Mouse (Mus musculus) CH12.LX (cell line): ENCODE results near the gene Zdhhc11. TPM values are rescaled to one million over a fixed set of nuclear protein-coding genes. Genes with fewer than 3 reads are reported as not detected.
"Not testable (repeated sequence)": the region's sequence is repeated elsewhere in the genome, so short reads cannot be mapped to it uniquely, and the experiment has no call there.

Source experiments
- DNase-seq: peaks from one replicate; pipeline ENCODE4 v3.0.0-alpha.2; 2013; ENCODE audit errors: extremely low read depth
- H3K27ac ChIP-seq: 2 replicates; pipeline ENCODE4 v1.5.1; 2012; ENCODE audit warnings: low read depth, mild to moderate bottlenecking, control low read depth, moderate library complexity; ENCODE audit not compliant: insufficient read depth
- H3K27me3 ChIP-seq: replicated peaks from 2 replicates; pipeline ENCODE3; 2012; ENCODE audit warnings: inconsistent platforms
- H3K36me3 ChIP-seq, 2 experiments: replicated peaks in 1 of 2; 2 replicates each; pipeline versions ENCODE3 to v1.6.1; 2012; ENCODE audit warnings: inconsistent platforms in 1 of 2, low read length in 1 of 2, mild to moderate bottlenecking in 1 of 2, mixed read lengths in 1 of 2, moderate library complexity in 1 of 2; ENCODE audit not compliant: control insufficient read depth in 1 of 2, insufficient read depth in 1 of 2
- H3K4me1 ChIP-seq, 2 experiments: 2 replicates each; pipeline ENCODE4 v1.6.1; 2012; ENCODE audit warnings: inconsistent platforms in 1 of 2, moderate library complexity in 1 of 2; ENCODE audit not compliant: insufficient read depth in 2 of 2, control insufficient read depth in 1 of 2
- H3K4me2 ChIP-seq: 2 replicates; pipeline ENCODE4 v1.6.1; 2012; ENCODE audit warnings: low read depth, mild to moderate bottlenecking, control low read depth; ENCODE audit not compliant: poor library complexity, insufficient read depth, severe bottlenecking
- H3K4me3 ChIP-seq, 3 experiments: fragments of 150-350 bp in 1 of 3; sonication (generic) in 1 of 3; replicated peaks in 1 of 3; 2 replicates each; pipeline versions ENCODE3 to v1.5.1; 2011 to 2012; ENCODE audit warnings: low read depth in 2 of 3, low read length in 2 of 3, mild to moderate bottlenecking in 2 of 3, moderate library complexity in 2 of 3, control low read depth in 1 of 3, improper control_type of control experiment in 1 of 3, inconsistent platforms in 1 of 3, mixed read lengths in 1 of 3; ENCODE audit not compliant: poor library complexity in 1 of 3
- H3K79me2 ChIP-seq: replicated peaks from 2 replicates; pipeline ENCODE4 v1.6.1; 2012; ENCODE audit warnings: mild to moderate bottlenecking, moderate library complexity; ENCODE audit not compliant: control insufficient read depth, poor library complexity, insufficient read depth, severe bottlenecking; ENCODE audit errors: extremely low read depth
- H3K9ac ChIP-seq: 2 replicates; pipeline ENCODE4 v1.6.1; 2012; ENCODE audit warnings: low read depth, mild to moderate bottlenecking, control low read depth, moderate library complexity; ENCODE audit not compliant: insufficient read depth
- H3K9me3 ChIP-seq: replicated peaks from 2 replicates; pipeline ENCODE3; 2012; ENCODE audit warnings: low read length, inconsistent platforms, mixed read lengths
- CHD1 ChIP-seq: IDR thresholded peaks from 2 replicates; pipeline ENCODE4 v1.6.1; 2012; ENCODE audit warnings: low read depth, low read length, improper control_type of control experiment, inconsistent platforms
- CHD2 ChIP-seq: IDR thresholded peaks from 2 replicates; pipeline ENCODE4 v1.6.1; 2011; ENCODE audit warnings: low read length, improper control_type of control experiment
- E2F4 ChIP-seq: IDR thresholded peaks from 2 replicates; pipeline ENCODE4 v1.6.1; 2011; ENCODE audit warnings: low read depth, low read length, improper control_type of control experiment; ENCODE audit not compliant: insufficient replicate concordance
- IRF4 ChIP-seq: IDR thresholded peaks from 2 replicates; pipeline ENCODE4 v1.6.1; 2014; ENCODE audit warnings: low read depth, mild to moderate bottlenecking, inconsistent platforms, low read length, improper control_type of control experiment
- JUN ChIP-seq: IDR thresholded peaks from 2 replicates; pipeline ENCODE4 v1.6.1; 2011; ENCODE audit warnings: low read depth, mild to moderate bottlenecking, low read length, improper control_type of control experiment, moderate library complexity; ENCODE audit not compliant: insufficient read depth
- JUND ChIP-seq: conservative IDR thresholded peaks from 2 replicates; pipeline ENCODE4 v1.6.1; 2011; ENCODE audit warnings: low read depth, low read length, improper control_type of control experiment
- KAT2A ChIP-seq: IDR thresholded peaks from 2 replicates; pipeline ENCODE4 v1.6.1; 2012; ENCODE audit warnings: low read length, improper control_type of control experiment, inconsistent platforms; ENCODE audit not compliant: insufficient replicate concordance
- MAFK ChIP-seq: IDR thresholded peaks from 2 replicates; pipeline ENCODE4 v1.6.1; 2011; ENCODE audit warnings: low read length, improper control_type of control experiment; ENCODE audit not compliant: insufficient replicate concordance
- MAX ChIP-seq: IDR thresholded peaks from 2 replicates; pipeline ENCODE4 v1.6.1; 2011; ENCODE audit warnings: low read length, improper control_type of control experiment
- MXI1 ChIP-seq: IDR thresholded peaks from 2 replicates; pipeline ENCODE4 v1.6.1; 2011; ENCODE audit warnings: mild to moderate bottlenecking, low read depth, low read length, improper control_type of control experiment
- PAX5 ChIP-seq: IDR thresholded peaks from 2 replicates; pipeline ENCODE4 v1.6.1; 2012; ENCODE audit warnings: low read length, inconsistent platforms, mixed read lengths
- RAD21 ChIP-seq: IDR thresholded peaks from 2 replicates; pipeline ENCODE4 v1.6.1; 2011; ENCODE audit warnings: low read depth, mild to moderate bottlenecking, low read length, improper control_type of control experiment, moderate library complexity
- SIN3A ChIP-seq: IDR thresholded peaks from 2 replicates; pipeline ENCODE4 v1.6.1; 2012; ENCODE audit warnings: low read length, improper control_type of control experiment, inconsistent platforms
- TCF12 ChIP-seq: IDR thresholded peaks from 2 replicates; pipeline ENCODE4 v1.6.1; 2014; ENCODE audit warnings: low read depth, mild to moderate bottlenecking, inconsistent platforms, low read length, improper control_type of control experiment
- USF2 ChIP-seq: conservative IDR thresholded peaks from 2 replicates; pipeline ENCODE4 v1.6.1; 2011; ENCODE audit warnings: low read depth, low read length, improper control_type of control experiment
- dilution Hi-C: fragments of 300-500 bp; cut with MboI; formaldehyde crosslinking; loops from 2 replicates; pipeline ENCODE4 v1.14.3; 2020; ENCODE audit warnings: low sequenced_read_pairs; ENCODE audit not compliant: extremely low pct_unique_long_range_greater_than_20kb, extremely low pct_ligation_motif_present
- in situ Hi-C: fragments of 300-500 bp; cut with MboI; formaldehyde crosslinking; loops from 3 replicates; pipeline ENCODE4 v1.14.3; 2019; ENCODE audit warnings: low sequenced_read_pairs, low pct_ligation_motif_present, low pct_unique_long_range_greater_than_20kb, mixed read lengths
- polyA plus RNA-seq: library from polyadenylated mRNA; unstranded; fragments of >175 nt; gene quantifications from 2 replicates; pipeline ENCODE4 v1.2.1, GENCODE M21; 2012; ENCODE audit warnings: low read depth; ENCODE audit not compliant: insufficient read length
- total RNA-seq, 2 experiments: library from RNA; depleted of rRNA; stranded (reverse); fragments of 300-350 nt in 1 of 2; fragments of >200 nt in 1 of 2; gene quantifications; 2 replicates each; pipeline ENCODE4 v1.2.3; 2012 to 2014

Gene Zdhhc11
- total and polyA plus RNA-seq, 3 experiments = not detected

DNA sequence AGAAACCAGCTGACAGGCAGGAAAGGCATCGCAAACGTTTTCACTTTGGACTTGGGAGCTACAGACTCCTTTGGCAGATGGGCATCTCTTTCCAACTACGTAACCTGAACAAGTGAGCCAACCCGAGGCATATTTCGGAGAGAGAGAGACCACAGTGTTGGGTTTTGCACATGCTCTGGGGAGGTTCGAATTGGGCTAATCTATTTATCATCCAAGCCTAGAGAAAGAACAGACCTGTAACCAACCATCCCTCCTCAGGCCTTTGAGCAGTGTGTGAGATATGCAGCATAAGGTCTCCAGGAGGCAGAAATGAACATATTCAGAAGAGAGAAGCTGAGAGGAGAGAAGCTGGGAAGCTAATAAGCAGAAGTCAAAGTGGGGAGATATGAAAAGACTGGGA, 37.3 kb downstream of the Zdhhc11 start:
- Histone ChIP-seq H3K4me1 (peaks cover 0 to 5% of the 10 kb centered on the region in 2 experiments; a peak in 2 of 4 replicates), H3K36me3 (no peaks in the 10 kb centered on the region), H3K27me3 (peaks cover 3% of the 10 kb centered on the region), H3K79me2 (no peaks in the 10 kb centered on the region), H3K9ac (no peak overlapping the region), H3K4me3 (no peak overlapping the region), H3K4me2 (no peak overlapping the region), H3K9me3 (no peaks in the 10 kb centered on the region), H3K27ac (no peak overlapping the region)
- DNase-seq = no peak
- in situ Hi-C loops (no loop called here), dilution Hi-C loops (no loop called here)
- TF ChIP-seq MXI1 (no peak), E2F4 (no peak), JUN (no peak), TCF12 (no peak), JUND (no peak), IRF4 (no peak), SIN3A (no peak), RAD21 (no peak), USF2 (no peak), PAX5 (no peak), CHD1 (no peak)

- H3K4me1 ChIP-seq = peaks cover 0 to 5% of the 10 kb centered on the region in 2 experiments; a peak in 2 of 4 replicates
- H3K4me3 ChIP-seq = no peak overlapping the region
- no peaks in the 10 kb centered on the region for H3K79me2 ChIP-seq
- H3K27me3 ChIP-seq = peaks cover 4% of the 10 kb centered on the region
- no peak for DNase-seq
- H3K9me3 ChIP-seq = no peaks in the 10 kb centered on the region
- H3K36me3 ChIP-seq = no peaks in the 10 kb centered on the region
- H3K9ac ChIP-seq = no peak overlapping the region
- no peak overlapping the region for H3K27ac ChIP-seq
- H3K4me2 ChIP-seq = no peak overlapping the region
- in situ Hi-C loops = no loop called here
- dilution Hi-C loops = no loop called here
- TF ChIP-seq MAFK = 0 out of 2 replicates have a peak, but pooled peaks have one; percentile 8
- no peak for TF ChIP-seq MAX
- TF ChIP-seq KAT2A = no peak
- TF ChIP-seq CHD2 = no peak
Measured at GRCm38 (mm10) chr13:74001492-74001891, 37.8 kb downstream of the Zdhhc11 start.

DNA sequence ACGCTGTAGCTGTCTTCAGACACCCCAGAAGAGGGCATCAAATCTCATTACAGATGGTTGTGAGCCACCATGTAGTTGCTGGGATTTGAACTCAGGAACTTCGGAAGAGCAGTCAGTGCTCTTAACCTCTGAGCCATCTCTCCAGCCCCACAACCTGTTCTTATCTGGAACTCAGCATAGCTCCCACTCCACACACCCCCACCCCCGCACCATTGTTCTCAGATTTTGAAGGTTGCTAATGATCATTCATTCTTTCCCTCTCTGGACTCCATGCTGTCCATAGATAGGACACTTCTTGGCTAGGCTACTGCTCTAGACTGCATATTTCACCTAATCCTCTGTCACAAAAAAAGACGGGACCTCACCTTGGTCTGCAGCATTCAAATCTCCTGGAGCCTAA, 43.2 kb downstream of the Zdhhc11 start:
- H3K27ac ChIP-seq, H3K9ac ChIP-seq, DNase-seq, H3K4me3 ChIP-seq, H3K36me3 ChIP-seq, in situ Hi-C loops, H3K4me2 ChIP-seq, H3K9me3 ChIP-seq, dilution Hi-C loops, H3K79me2 ChIP-seq: not testable (repeated sequence)
- Histone ChIP-seq H3K4me1 (peaks cover 0 to 26% of the 10 kb centered on the region in 2 experiments; a peak in 2 of 4 replicates), H3K27me3 (peaks cover 48% of the 10 kb centered on the region)

DNA sequence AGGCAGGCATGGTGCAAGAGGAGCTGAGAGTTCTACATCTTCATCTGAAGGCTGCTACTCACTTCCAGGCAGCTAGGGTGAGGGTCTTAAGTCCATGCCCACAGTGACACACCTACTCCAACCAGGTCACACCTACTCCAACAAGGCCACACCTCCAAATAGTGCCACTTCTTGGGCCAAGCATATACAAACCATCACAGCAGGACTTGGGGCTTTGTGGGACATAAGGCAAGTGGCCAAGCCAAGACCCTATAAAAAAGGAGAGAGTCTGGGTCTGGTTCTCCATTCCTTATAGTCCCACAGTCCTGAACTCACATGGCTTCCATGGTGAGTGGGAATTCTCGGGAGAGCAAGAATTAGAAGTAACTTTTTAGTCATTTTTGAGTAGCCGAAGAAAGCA, 44.6 kb downstream of the Zdhhc11 start:
- H3K4me3 ChIP-seq, DNase-seq, dilution Hi-C loops, H3K9ac ChIP-seq, H3K79me2 ChIP-seq, H3K4me2 ChIP-seq, H3K27ac ChIP-seq, in situ Hi-C loops, H3K36me3 ChIP-seq, H3K9me3 ChIP-seq: not testable (repeated sequence)
- H3K4me1 ChIP-seq = peaks cover 0 to 26% of the 10 kb centered on the region in 2 experiments; a peak in 2 of 4 replicates
- peaks cover 58% of the 10 kb centered on the region for H3K27me3 ChIP-seq
